Mouse (Mus musculus): ENCODE data around the gene Dnah5. TPM values are rescaled to one million over a fixed set of nuclear protein-coding genes. Genes with fewer than 3 reads are reported as not detected.

The Dnah5 gene
- polyA plus RNA-seq (2012; rRNA removed): 0.54 and 0.56 TPM in 2 replicates

DNA sequence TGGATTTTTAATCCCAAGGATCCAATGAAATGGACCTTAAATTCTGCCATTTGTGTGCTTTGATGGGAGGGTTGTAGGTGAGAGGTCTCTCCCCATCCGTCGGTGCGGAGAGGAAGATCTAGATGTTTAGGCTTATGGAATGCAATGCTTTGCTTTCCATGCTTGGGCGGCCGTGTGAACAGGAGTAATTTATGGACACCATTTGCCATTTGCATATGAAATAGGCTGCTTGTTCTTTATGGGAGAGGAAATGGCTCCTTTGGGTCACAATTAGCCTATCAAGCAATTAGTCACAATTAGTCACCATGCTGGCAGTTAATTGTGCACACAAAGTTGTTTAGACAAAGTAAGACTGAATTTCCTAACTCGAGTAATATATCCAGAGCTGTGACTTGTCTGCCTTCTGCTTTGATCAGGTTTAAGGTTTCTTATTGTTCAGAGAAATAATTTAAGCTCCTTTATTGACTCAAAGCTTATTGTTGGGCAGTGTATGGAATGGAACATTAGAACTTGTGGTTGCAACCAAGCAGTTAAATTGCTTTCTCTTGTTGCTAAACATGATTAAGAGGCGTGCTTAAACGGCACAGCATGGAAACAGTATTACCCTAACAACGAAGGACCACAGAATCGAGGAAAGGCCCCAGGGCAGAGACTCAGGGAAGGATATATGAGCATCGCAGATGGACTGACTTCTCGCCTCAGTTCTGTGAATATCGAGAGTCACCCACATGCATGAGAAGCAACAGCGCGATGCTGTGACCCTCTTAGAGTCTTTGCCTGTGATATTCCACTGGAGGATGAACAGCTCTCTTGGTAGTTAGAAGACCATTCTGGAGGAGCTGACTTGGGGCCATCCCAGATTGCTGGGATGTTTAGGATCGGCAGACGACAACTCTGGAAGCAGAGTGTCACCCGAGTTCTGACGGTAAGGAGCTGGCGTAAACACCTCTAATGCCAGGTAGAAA, at the start of gene Dnah5:
TSS of gene Dnah5 (plus strand) at position 642 of the 965 bp plus-strand sequence.

Other genes starting within 250 kb of the Dnah5 start
- gene Trio, start 177.9 kb upstream of the Dnah5 start, polyA plus RNA-seq (2012; rRNA removed): 158 and 165 TPM in 2 replicates

All from central nervous system, embryonic 18 days (tissue).